ENCODE assay signal across 8 mouse cellular contexts in genomic region chr17:12118926-12119641, GRCm38 (mm10). TPM values are rescaled to one million over a fixed set of nuclear protein-coding genes. Genes with fewer than 3 reads are reported as not detected.
DNase-seq lines count a peak whose midpoint lies in the region; ATAC-seq lines count a peak whose summit lies in the region.

No protein-coding gene starts in this region.

- peak overlapping the region; percentile 97 for H3K4me2 ChIP-seq in lung, embryonic 16.5 days (ENCODE audit: low read depth, low read length)

- peak overlapping the region; percentile 78 for H3K9ac ChIP-seq in lung, embryonic 16.5 days (ENCODE audit: low read length)

- DNase-seq in Muller cell, postnatal 12 days (ENCODE audit: inconsistent ontology term) = peak; percentile 96
- DNase-seq in cerebellum, adult 9-10 months = peak; percentile 82
- DNase-seq in hindbrain, embryonic 10.5 days (ENCODE audit: low spot score) = peak; percentile 87
- DNase-seq in layer of hippocampus, adult 9-11 months = peak; percentile 92
- peak; percentile 73 for DNase-seq in ovary, adult 18-20 months (ENCODE audit: low spot score)
- peak; percentile 90 for DNase-seq in thymus, postnatal 0 days (ENCODE audit: low spot score)

- H3K9me3 ChIP-seq in hindbrain, embryonic 10.5 days = no peaks in the 10 kb centered on the region
- no peaks in the 10 kb centered on the region for H3K9me3 ChIP-seq in lung, embryonic 16.5 days (ENCODE audit: control insufficient read depth, low read length)

- peaks cover 10% of the 10 kb centered on the region for H3K36me3 ChIP-seq in hindbrain, embryonic 10.5 days
- no peaks in the 10 kb centered on the region for H3K36me3 ChIP-seq in lung, embryonic 16.5 days (ENCODE audit: control insufficient read depth, insufficient read depth, low read length)

- WGBS in hindbrain, embryonic 10.5 days = under 1% methylated on average over 30 of the region's 30 CpGs
- 0% methylated on average over 30 of the region's 30 CpGs for WGBS in lung, embryonic 16.5 days

- peak overlapping the region; percentile 97 for H3K27ac ChIP-seq in hindbrain, embryonic 10.5 days
- H3K27ac ChIP-seq in lung, embryonic 16.5 days (ENCODE audit: low read length) = peak overlapping the region; percentile 91

- peak overlapping the region; percentile 72 for H3K4me3 ChIP-seq in hindbrain, embryonic 10.5 days
- peak overlapping the region; percentile 65 for H3K4me3 ChIP-seq in lung, embryonic 16.5 days (ENCODE audit: low read length)

- no peaks in the 10 kb centered on the region for H3K27me3 ChIP-seq in hindbrain, embryonic 10.5 days (ENCODE audit: insufficient read depth, poor library complexity, severe bottlenecking)
- H3K27me3 ChIP-seq in lung, embryonic 16.5 days (ENCODE audit: control insufficient read depth, insufficient read depth, low read depth, low read length) = no peaks in the 10 kb centered on the region

- ATAC-seq in frontal cortex, adult (ENCODE audit: low TSS enrichment) = peak; percentile 95
- ATAC-seq in lung, embryonic 16.5 days (ENCODE audit: low read depth) = peak; percentile 96

- H3K4me1 ChIP-seq in hindbrain, embryonic 10.5 days (replicated peaks) = peaks cover 27% of the 10 kb centered on the region
- peaks cover 16% of the 10 kb centered on the region for H3K4me1 ChIP-seq in lung, embryonic 16.5 days (replicated peaks; ENCODE audit: control insufficient read depth, insufficient read depth, low read length)

RNA-seq across cellular contexts. Expression of gene Agpat4, which starts 0.6 kb away (rescaled TPM):
- polyA plus RNA-seq in hindbrain, embryonic 10.5 days (2016; fragmentation: Nextera tagmentation; extraction: Ambion mirVana) = 44.4 and 47.0 TPM in 2 replicates
- 39.6 and 42.1 TPM in 2 replicates for polyA plus RNA-seq in lung, embryonic 16.5 days (2015; fragmentation: Nextera tagmentation; extraction: Ambion mirVana)
- polyA plus RNA-seq in thymus, postnatal 0 days (2015; fragmentation: Nextera tagmentation; extraction: Ambion mirVana) = 7.7 and 11.1 TPM in 2 replicates

Comparison
In these comparisons a context has a peak if more than half of its experiments do, and no peak if none do; other contexts are left out.
1. Peak in every context shown above with its lines: DNase-seq, ATAC-seq, H3K4me3 ChIP-seq and H3K27ac ChIP-seq.